Mouse (Mus musculus) embryo, embryonic 10 days (tissue): ENCODE measurements around the gene Gm14137.

Experiments
- DNase-seq: peaks from one replicate; pipeline ENCODE4 v3.0.0-alpha.2; 2015; ENCODE audit warnings: low spot score

Gm14137 gene

GRCm38 (mm10) chr2:119172862-119173576 lies 1.3 kb upstream of the Gm14137 start:
- DNase-seq: peak; percentile 55

GRCm38 (mm10) chr2:119174866-119175265 lies 557 bp downstream of the Gm14137 start:
- DNase-seq: no peak

- DNase-seq: no peak
Measured at GRCm38 (mm10) chr2:119175614-119176013, 1.3 kb downstream of the Gm14137 start.

GRCm38 (mm10) chr2:119176761-119177160 lies 2.5 kb downstream of the Gm14137 start:
- DNase-seq: no peak

- DNase-seq: no peak
Measured at GRCm38 (mm10) chr2:119177384-119177939, 3.2 kb downstream of the Gm14137 start.

- no peak for DNase-seq
Measured at GRCm38 (mm10) chr2:119182914-119183313, 8.6 kb downstream of the Gm14137 start.

GRCm38 (mm10) chr2:119189029-119189710 lies 14.9 kb downstream of the Gm14137 start:
- DNase-seq: peak; percentile 84

- no peak for DNase-seq
Measured at GRCm38 (mm10) chr2:119190969-119191368, 16.7 kb downstream of the Gm14137 start.

- no peak for DNase-seq
Measured at GRCm38 (mm10) chr2:119194140-119194539, 19.8 kb downstream of the Gm14137 start.

GRCm38 (mm10) chr2:119196316-119197108 lies 22.2 kb downstream of the Gm14137 start:
- peak; percentile 43 for DNase-seq

- no peak for DNase-seq
Measured at GRCm38 (mm10) chr2:119197493-119197892, 23.2 kb downstream of the Gm14137 start.

GRCm38 (mm10) chr2:119198049-119198448 lies 23.7 kb downstream of the Gm14137 start:
- DNase-seq: no peak

- DNase-seq: no peak
Measured at GRCm38 (mm10) chr2:119198934-119199333, 24.6 kb downstream of the Gm14137 start.

GRCm38 (mm10) chr2:119202914-119203453 lies 28.7 kb downstream of the Gm14137 start:
- no peak for DNase-seq

GRCm38 (mm10) chr2:119203871-119204460 lies 29.7 kb downstream of the Gm14137 start:
- no peak for DNase-seq

- no peak for DNase-seq
Measured at GRCm38 (mm10) chr2:119207961-119208343, 33.6 kb downstream of the Gm14137 start.

GRCm38 (mm10) chr2:119208344-119209175 lies 34.3 kb downstream of the Gm14137 start, which contains the start of the genes Zfyve19 and Dnajc17:
Zfyve19 (plus strand) TSS chr2:119208617.
Dnajc17 (minus strand) TSS chr2:119208795.
- peak; percentile 99 for DNase-seq

- DNase-seq: no peak
Measured at GRCm38 (mm10) chr2:119209176-119209507, 34.8 kb downstream of the Gm14137 start.
